Mouse (Mus musculus) E14TG2a.4 (cell line): ENCODE results near the gene Pank3.

Experiments
- CTCF ChIP-seq: conservative IDR thresholded peaks from 2 replicates; pipeline ENCODE4 v1.5.1; 2014; ENCODE audit warnings: low read length
- NANOG ChIP-seq: IDR thresholded peaks from 2 replicates; pipeline ENCODE4 v1.6.1; 2014; ENCODE audit warnings: borderline replicate concordance, low read length, mixed read lengths

GRCm38 (mm10) chr11:35756411-35757303 lies 12.6 kb upstream of the Pank3 start:
- TF ChIP-seq CTCF = no peak
- TF ChIP-seq NANOG = no peak
